Comparison of ENCODE assay signal across 7 mouse cellular contexts in genomic region chr1:52597761-52598160, GRCm38 (mm10). TPM values are rescaled to one million over a fixed set of nuclear protein-coding genes. Genes with fewer than 3 reads are reported as not detected.
DNase-seq lines count a peak whose midpoint lies in the region; ATAC-seq and TF ChIP-seq lines count a peak whose summit lies in the region.

No protein-coding gene starts in this region.

- H3K4me2 ChIP-seq in forebrain, embryonic 13.5 days: peak overlapping the region; percentile 52
- peak overlapping the region; percentile 33 for H3K4me2 ChIP-seq in hindbrain, embryonic 14.5 days (replicated peaks)

- H3K4me1 ChIP-seq in ES-Bruce4 (ENCODE audit: control insufficient read depth, insufficient read depth, low read length): no peaks in the 10 kb centered on the region
- peaks cover 16% of the 10 kb centered on the region for H3K4me1 ChIP-seq in forebrain, embryonic 13.5 days
- H3K4me1 ChIP-seq in hindbrain, embryonic 14.5 days (replicated peaks; ENCODE audit: control insufficient read depth, insufficient read depth, low read length): no peaks in the 10 kb centered on the region
- peaks cover 49% of the 10 kb centered on the region for H3K4me1 ChIP-seq in megakaryocyte, embryonic 14.5 days
- H3K4me1 ChIP-seq in testis, adult 2 months (ENCODE audit: control insufficient read depth, insufficient read depth, low read length): peaks cover 2% of the 10 kb centered on the region

- 0 out of 2 replicates have a peak, but pooled peaks have one; percentile 42 for TF ChIP-seq EP300 in ES-Bruce4 (IDR thresholded peaks at IDR 0.05; ENCODE audit: insufficient read depth, low read depth, low read length)

- no peaks in the 10 kb centered on the region for H3K27me3 ChIP-seq in ES-Bruce4 (ENCODE audit: control insufficient read depth, insufficient read depth, low read length, poor library complexity, severe bottlenecking)
- H3K27me3 ChIP-seq in forebrain, embryonic 13.5 days: no peaks in the 10 kb centered on the region
- no peaks in the 10 kb centered on the region for H3K27me3 ChIP-seq in hindbrain, embryonic 14.5 days (ENCODE audit: control insufficient read depth, insufficient read depth, low read length)
- H3K27me3 ChIP-seq in megakaryocyte, embryonic 14.5 days (replicated peaks): no peaks in the 10 kb centered on the region
- no peaks in the 10 kb centered on the region for H3K27me3 ChIP-seq in testis, adult 2 months (ENCODE audit: control insufficient read depth, insufficient read depth, low read length)

- H3K4me3 ChIP-seq in ES-Bruce4 (ENCODE audit: low read depth, low read length): no peak overlapping the region
- H3K4me3 ChIP-seq in forebrain, embryonic 13.5 days: 0 out of 2 replicates have a peak overlapping the region, but pooled peaks have one; percentile 14
- H3K4me3 ChIP-seq in hindbrain, embryonic 14.5 days (replicated peaks; ENCODE audit: low read length): no peak overlapping the region
- peak overlapping the region; percentile 90 for H3K4me3 ChIP-seq in megakaryocyte, embryonic 14.5 days (replicated peaks)
- peak overlapping the region; percentile 17 for H3K4me3 ChIP-seq in testis, adult 2 months (ENCODE audit: control insufficient read depth, low read depth, low read length)

- H3K9me3 ChIP-seq in ES-Bruce4 (replicated peaks; ENCODE audit: control insufficient read depth, insufficient read depth, low read length, poor library complexity, severe bottlenecking): peaks cover 11% of the 10 kb centered on the region
- no peaks in the 10 kb centered on the region for H3K9me3 ChIP-seq in forebrain, embryonic 13.5 days (replicated peaks)
- no peaks in the 10 kb centered on the region for H3K9me3 ChIP-seq in hindbrain, embryonic 14.5 days (ENCODE audit: control insufficient read depth, low read length)
- H3K9me3 ChIP-seq in megakaryocyte, embryonic 14.5 days: no peaks in the 10 kb centered on the region

- 44% methylated on average over 11 of the region's 11 CpGs for WGBS in forebrain, embryonic 13.5 days
- WGBS in hindbrain, embryonic 14.5 days: 50% methylated on average over 11 of the region's 11 CpGs

- no peak overlapping the region for H3K9ac ChIP-seq in ES-Bruce4 (ENCODE audit: low read depth, poor library complexity, severe bottlenecking)
- 0 out of 2 replicates have a peak overlapping the region, but pooled peaks have one; percentile 45 for H3K9ac ChIP-seq in forebrain, embryonic 13.5 days
- no peak overlapping the region for H3K9ac ChIP-seq in hindbrain, embryonic 14.5 days

- no peak for TF ChIP-seq POLR2A in ES-Bruce4 (IDR thresholded peaks at IDR 0.05; ENCODE audit: insufficient read depth, low read length)
- TF ChIP-seq POLR2A in testis, adult 2 months (IDR thresholded peaks at IDR 0.05; ENCODE audit: control insufficient read depth, low read depth, low read length): no peak

- TF ChIP-seq CTCF in ES-Bruce4 (IDR thresholded peaks at IDR 0.05; ENCODE audit: low read depth, low read length): no peak
- TF ChIP-seq CTCF in testis, adult 2 months (IDR thresholded peaks at IDR 0.05; ENCODE audit: control insufficient read depth, insufficient read depth, insufficient replicate concordance, low read depth, low read length): no peak

- H3K36me3 ChIP-seq in ES-Bruce4 (ENCODE audit: control insufficient read depth, insufficient read depth, low read length, poor library complexity, severe bottlenecking): no peaks in the 10 kb centered on the region
- H3K36me3 ChIP-seq in forebrain, embryonic 13.5 days (ENCODE audit: poor library complexity, severe bottlenecking): no peaks in the 10 kb centered on the region
- no peaks in the 10 kb centered on the region for H3K36me3 ChIP-seq in hindbrain, embryonic 14.5 days (replicated peaks; ENCODE audit: control insufficient read depth, insufficient read depth)
- no peaks in the 10 kb centered on the region for H3K36me3 ChIP-seq in megakaryocyte, embryonic 14.5 days (replicated peaks; ENCODE audit: low read length)
- no peaks in the 10 kb centered on the region for H3K36me3 ChIP-seq in testis, adult 2 months (ENCODE audit: control insufficient read depth, insufficient read depth, low read length)

- H3K27ac ChIP-seq in ES-Bruce4 (ENCODE audit: insufficient read depth, low read length): no peak overlapping the region
- peak overlapping the region; percentile 31; the same call in 1 of the 2 replicates for H3K27ac ChIP-seq in forebrain, embryonic 13.5 days
- H3K27ac ChIP-seq in hindbrain, embryonic 14.5 days: no peak overlapping the region
- no peak overlapping the region for H3K27ac ChIP-seq in testis, adult 2 months (ENCODE audit: control insufficient read depth, insufficient read depth, low read depth, low read length)

- peak; percentile 95 for ATAC-seq in activated CD4-positive, CD25-positive, alpha-beta regulatory T cell, adult 4 months
- ATAC-seq in forebrain, embryonic 13.5 days: peak; percentile 72
- peak; percentile 38; the same call in 1 of the 2 replicates for ATAC-seq in hindbrain, embryonic 14.5 days (ENCODE audit: low FRiP score)

- DNase-seq in hindbrain, embryonic 14.5 days (ENCODE audit: low spot score): no peak
- peak; percentile 69 to 77 for DNase-seq in left cerebral cortex, adult 18-20 months (ENCODE audit: low spot score in 2 of 2)

RNA-seq across cellular contexts. Expression of gene Nemp2, which starts 32.7 kb away (rescaled TPM):
- 19.2 and 19.7 TPM in 2 replicates for polyA plus RNA-seq in ES-Bruce4 (2011; ENCODE audit: insufficient read depth, insufficient read length, low read depth, missing spikeins)
- 10 to 100 TPM; 26.3 to 27.2 TPM for polyA plus RNA-seq in activated CD4-positive, CD25-positive, alpha-beta regulatory T cell, adult 4 months (2017; shearing (Covaris generic))
- polyA plus RNA-seq in forebrain, embryonic 13.5 days (2015; fragmentation: Nextera tagmentation; extraction: Ambion mirVana): 9.6 and 9.8 TPM in 2 replicates
- polyA plus RNA-seq in hindbrain, embryonic 14.5 days (2014; fragmentation: Nextera tagmentation; extraction: Ambion mirVana): 7.1 and 7.2 TPM in 2 replicates
- 1 to 10 TPM; 3.5 to 3.9 TPM for total RNA-seq in left cerebral cortex, adult 18-20 months (2021)
- polyA plus RNA-seq in megakaryocyte, embryonic 14.5 days (2012; ENCODE audit: insufficient read depth, low replicate concordance): 0.15 TPM in 1 of 2 replicates, not detected in the other
- polyA plus RNA-seq in testis, adult 2 months (2012; rRNA removed): 26.8 and 27.2 TPM in 2 replicates

Comparison
In these comparisons a context has a peak if more than half of its experiments do, and no peak if none do; other contexts are left out.
1. H3K4me3 ChIP-seq: peak in forebrain, embryonic 13.5 days (single experiment), megakaryocyte, embryonic 14.5 days (single experiment) and testis, adult 2 months (single experiment); none in ES-Bruce4 (single experiment) and hindbrain, embryonic 14.5 days (single experiment).
2. ATAC-seq: peak in every context shown above with its lines; median percentile 95 in activated CD4-positive, CD25-positive, alpha-beta regulatory T cell, adult 4 months; 72 in forebrain, embryonic 13.5 days; 38 in hindbrain, embryonic 14.5 days.